Mouse (Mus musculus): ENCODE measurements around the gene Ldah. TPM values are rescaled to one million over a fixed set of nuclear protein-coding genes. Genes with fewer than 3 reads are reported as not detected.
"Not testable (repeated sequence)": the region's sequence is repeated elsewhere in the genome, so short reads cannot be mapped to it uniquely, and the experiment has no call there.

Gene Ldah
- polyA plus RNA-seq (2015; fragmentation: Nextera tagmentation; extraction: Ambion mirVana), result 63.2 and 88.9 TPM in 2 replicates

DNA sequence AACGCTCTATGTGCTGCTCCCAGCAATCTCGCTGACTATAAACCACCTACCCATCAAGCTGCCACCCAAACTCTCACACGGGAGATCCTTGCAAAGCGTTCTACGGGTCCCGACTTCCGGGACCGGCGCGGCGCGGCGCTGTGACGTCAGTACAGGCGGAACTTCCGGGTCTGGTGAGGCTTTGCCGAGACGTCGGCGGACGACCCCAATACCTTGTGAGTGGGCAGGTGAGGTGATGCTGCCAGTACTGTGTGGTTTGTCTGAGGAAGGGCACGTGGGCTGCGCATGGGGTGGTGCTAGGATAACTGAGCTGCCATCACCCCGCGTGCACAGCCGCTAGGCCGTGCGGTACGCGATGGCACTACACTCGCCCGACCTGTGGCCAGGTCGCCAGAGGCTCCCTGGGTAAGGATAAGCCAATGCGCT lies at the start of gene Ldah:
Gene Ldah (plus strand): TSS at position 130 of the 426 bp plus-strand sequence.
- H3K27ac ChIP-seq, result peak within 1 kb of the TSS; percentile 64; the same call in 1 of the 2 replicates
- H3K4me1 ChIP-seq (replicated peaks), result peaks cover 9% of the 10 kb centered on the region
- under 1% methylated on average over 34 of the region's 34 CpGs for WGBS
- peaks cover 3% of the 10 kb centered on the region; the same call in 1 of the 2 replicates for H3K36me3 ChIP-seq
- no peaks in the 10 kb centered on the region for H3K9me3 ChIP-seq
- H3K4me3 ChIP-seq (replicated peaks), result peak within 1 kb of the TSS; percentile 79
- peak; percentile 100 for ATAC-seq
- peak within 1 kb of the TSS; percentile 68 for H3K4me2 ChIP-seq (replicated peaks)
- 0 out of 2 replicates have a peak, but pooled peaks cover 6% of the 10 kb centered on the region for H3K27me3 ChIP-seq
- H3K9ac ChIP-seq (replicated peaks), result peak within 1 kb of the TSS; percentile 82

DNA sequence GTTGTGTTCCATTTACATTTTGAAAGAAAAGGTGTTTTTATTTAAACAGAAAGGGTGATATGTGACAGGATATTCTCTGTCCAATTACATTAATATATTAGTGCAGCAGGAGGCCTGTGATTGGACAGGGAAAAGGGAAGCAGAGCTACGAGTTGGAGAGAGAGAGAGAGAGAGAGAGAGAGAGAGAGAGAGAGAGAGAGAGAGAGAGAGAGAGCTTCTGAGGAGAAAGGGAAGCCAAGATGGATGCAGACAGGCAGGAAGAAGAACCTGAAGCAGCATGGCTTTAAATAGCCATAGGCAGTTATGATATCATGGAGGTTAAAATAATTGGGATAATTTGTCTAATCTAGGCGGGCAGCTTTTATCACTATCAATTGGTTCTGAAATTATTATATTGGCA lies 40.2 kb upstream of the Ldah start:
- no peaks in the 10 kb centered on the region for H3K9me3 ChIP-seq
- no peak overlapping the region for H3K9ac ChIP-seq (replicated peaks)
- 60% methylated on average over 2 of the region's 2 CpGs for WGBS
- no peak for ATAC-seq
- H3K4me1 ChIP-seq (replicated peaks), result no peaks in the 10 kb centered on the region
- H3K27ac ChIP-seq, result no peak overlapping the region
- no peak overlapping the region for H3K4me3 ChIP-seq (replicated peaks)
- H3K4me2 ChIP-seq (replicated peaks), result no peak overlapping the region
- H3K27me3 ChIP-seq, result no peaks in the 10 kb centered on the region
- no peaks in the 10 kb centered on the region for H3K36me3 ChIP-seq

DNA sequence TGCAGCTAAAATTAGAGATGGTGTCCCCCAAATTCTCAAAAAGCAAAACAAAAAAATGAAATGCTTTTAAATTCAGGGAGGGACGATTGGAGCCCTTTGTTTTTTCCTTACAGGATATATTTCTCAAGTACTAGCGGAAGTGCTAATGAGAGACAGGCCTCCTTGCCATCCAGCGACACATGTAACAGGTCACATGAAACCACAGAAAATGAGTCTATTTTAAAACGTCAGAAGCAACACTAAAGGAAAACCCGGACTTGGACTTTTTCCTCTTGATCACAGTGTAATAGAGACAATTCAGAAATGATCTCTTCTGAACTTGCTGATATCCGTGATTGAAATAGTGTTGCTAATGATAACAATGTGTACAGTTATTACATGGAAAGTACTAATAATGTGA lies 27.0 kb upstream of the Ldah start:
- WGBS, result 71% methylated on average over 6 of the region's 6 CpGs
- Histone ChIP-seq H3K27ac (no peak overlapping the region), H3K36me3 (no peaks in the 10 kb centered on the region), H3K4me2 (replicated peaks) (no peak overlapping the region), H3K9me3 (no peaks in the 10 kb centered on the region), H3K9ac (replicated peaks) (no peak overlapping the region), H3K4me1 (replicated peaks) (no peaks in the 10 kb centered on the region), H3K4me3 (replicated peaks) (no peak overlapping the region), H3K27me3 (no peaks in the 10 kb centered on the region)
- no peak for ATAC-seq

DNA sequence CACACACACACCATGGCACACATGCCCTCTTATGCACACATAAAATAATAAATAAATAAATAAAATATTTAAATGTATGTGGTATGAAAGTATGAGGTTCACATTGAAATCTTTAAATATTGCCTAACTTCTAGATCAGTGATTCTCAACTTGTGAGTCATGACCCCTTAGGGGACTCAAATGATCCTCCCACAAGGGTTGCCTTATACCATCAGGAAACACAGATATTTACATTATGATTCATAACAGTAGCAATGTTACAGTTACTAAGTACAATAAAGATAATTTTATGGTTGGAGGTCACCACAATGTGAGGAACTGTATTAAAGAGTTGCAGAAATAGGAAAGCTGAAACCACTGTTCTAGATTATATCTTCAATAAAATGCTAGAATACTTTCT lies 26.2 kb upstream of the Ldah start:
- Histone ChIP-seq H3K4me1 (replicated peaks) (no peaks in the 10 kb centered on the region), H3K36me3 (no peaks in the 10 kb centered on the region), H3K27me3 (no peaks in the 10 kb centered on the region), H3K9ac (replicated peaks) (no peak overlapping the region), H3K4me2 (replicated peaks) (no peak overlapping the region), H3K4me3 (replicated peaks) (no peak overlapping the region), H3K9me3 (no peaks in the 10 kb centered on the region), H3K27ac (no peak overlapping the region)
- no peak for ATAC-seq

DNA sequence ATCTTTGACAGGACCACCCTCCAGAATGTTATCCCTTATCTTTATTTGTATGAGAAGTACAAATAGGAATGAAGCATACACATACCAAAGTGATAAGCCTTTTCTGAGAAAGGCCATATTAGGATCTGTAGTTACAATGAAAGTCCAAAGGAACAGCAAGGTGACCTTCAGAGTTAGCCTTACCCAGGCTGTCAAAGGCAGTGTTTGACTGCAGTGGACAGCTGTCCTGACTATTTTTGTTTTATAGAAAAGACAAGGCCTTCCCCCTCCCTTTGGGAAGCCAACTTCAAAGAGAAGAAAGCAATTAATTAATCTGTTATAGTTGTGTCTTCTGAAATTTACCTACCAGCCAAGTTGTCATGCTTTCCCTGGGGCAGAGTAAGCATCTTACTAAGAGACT lies 23.4 kb upstream of the Ldah start:
- Histone ChIP-seq H3K4me2 (replicated peaks) (no peak overlapping the region), H3K27me3 (no peaks in the 10 kb centered on the region), H3K4me1 (replicated peaks) (no peaks in the 10 kb centered on the region), H3K36me3 (no peaks in the 10 kb centered on the region), H3K4me3 (replicated peaks) (no peak overlapping the region), H3K27ac (no peak overlapping the region), H3K9ac (replicated peaks) (no peak overlapping the region), H3K9me3 (no peaks in the 10 kb centered on the region)
- no peak for ATAC-seq

DNA sequence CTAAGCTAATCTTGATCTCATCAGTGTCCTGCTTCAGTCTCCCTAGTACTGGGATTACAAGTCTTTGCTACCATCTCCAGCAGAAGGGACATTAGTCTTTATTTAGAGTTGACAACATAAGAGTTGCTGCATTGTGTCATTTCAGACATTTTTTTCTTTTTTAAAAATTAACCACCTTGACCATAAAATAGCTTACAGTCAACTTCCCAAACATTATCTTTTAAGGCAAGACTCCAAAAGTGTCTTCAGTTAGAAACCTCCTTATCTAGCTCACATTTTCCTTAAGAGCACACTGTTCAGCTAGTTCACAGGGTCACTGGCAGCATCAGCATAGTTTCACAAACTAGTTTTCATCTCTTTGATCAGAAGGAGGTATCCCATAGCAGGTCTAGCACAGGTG lies 19.7 kb upstream of the Ldah start:
- no peaks in the 10 kb centered on the region for H3K36me3 ChIP-seq
- no peak overlapping the region for H3K4me2 ChIP-seq (replicated peaks)
- no peaks in the 10 kb centered on the region for H3K4me1 ChIP-seq (replicated peaks)
- H3K4me3 ChIP-seq (replicated peaks), result no peak overlapping the region
- H3K27ac ChIP-seq, result no peak overlapping the region
- H3K27me3 ChIP-seq, result no peaks in the 10 kb centered on the region
- H3K9me3 ChIP-seq, result no peaks in the 10 kb centered on the region
- no peak overlapping the region for H3K9ac ChIP-seq (replicated peaks)
- ATAC-seq, result no peak

DNA sequence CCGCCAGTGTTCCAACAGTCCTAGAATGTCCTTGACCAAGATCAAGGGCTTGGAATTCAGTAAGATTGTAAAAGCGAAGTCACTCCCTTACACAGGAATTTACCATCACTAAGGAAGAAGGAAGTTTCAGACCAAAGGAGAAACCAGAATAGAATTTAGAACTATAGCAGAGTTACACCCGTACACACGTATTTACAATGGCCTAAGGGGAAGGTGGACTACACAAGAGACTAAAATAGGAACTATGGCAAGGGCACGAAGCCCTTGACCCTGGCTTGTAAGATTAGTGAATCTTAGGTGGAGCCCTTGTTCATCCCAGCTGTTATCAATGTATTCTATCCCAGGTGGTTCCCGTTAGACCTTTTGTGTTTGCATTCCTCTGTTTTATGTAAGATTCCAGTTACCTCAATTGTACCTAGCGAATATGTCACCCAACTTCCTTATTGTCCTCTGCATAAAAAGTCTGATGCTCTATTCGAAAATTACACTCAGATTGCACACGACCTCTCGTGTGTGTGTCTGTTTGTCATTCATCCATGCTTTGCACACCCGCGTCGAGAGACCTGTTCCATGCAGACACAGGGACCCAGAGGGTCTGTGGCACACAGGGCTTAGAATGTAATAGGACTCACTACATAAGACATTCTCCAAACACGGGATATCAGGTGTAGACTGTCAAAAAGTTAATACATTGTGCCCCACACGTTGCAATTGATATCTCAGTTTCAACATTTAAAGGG lies 18.9 kb upstream of the Ldah start:
- not testable (repeated sequence) for H3K36me3 ChIP-seq; H3K4me2 ChIP-seq (replicated peaks); ATAC-seq; H3K27ac ChIP-seq; H3K27me3 ChIP-seq; H3K4me3 ChIP-seq (replicated peaks); H3K4me1 ChIP-seq (replicated peaks); H3K9me3 ChIP-seq; H3K9ac ChIP-seq (replicated peaks)
- 87% methylated on average over 15 of the region's 15 CpGs for WGBS

DNA sequence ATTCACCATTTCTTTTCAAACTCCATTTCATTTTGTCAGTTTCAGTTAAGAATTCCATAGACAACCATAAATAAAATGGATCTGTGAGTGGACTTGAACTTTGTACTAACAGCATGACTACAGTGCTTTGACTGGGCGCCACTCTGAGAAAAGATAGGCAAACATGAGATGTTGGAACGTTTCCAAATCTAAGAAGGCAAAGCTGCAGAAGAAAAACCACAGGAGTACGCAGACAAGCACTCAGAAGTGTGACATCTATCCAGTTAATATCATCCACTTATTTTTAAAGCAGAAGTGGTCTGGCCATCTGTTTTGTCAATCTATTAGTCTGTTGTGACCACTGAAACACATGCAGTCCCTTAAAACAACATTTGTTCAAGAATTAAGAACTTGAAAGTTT lies 18.2 kb upstream of the Ldah start:
- Histone ChIP-seq H3K9ac (replicated peaks) (no peak overlapping the region), H3K4me3 (replicated peaks) (no peak overlapping the region), H3K27ac (no peak overlapping the region), H3K4me1 (replicated peaks) (no peaks in the 10 kb centered on the region), H3K4me2 (replicated peaks) (no peak overlapping the region), H3K36me3 (no peaks in the 10 kb centered on the region), H3K27me3 (no peaks in the 10 kb centered on the region), H3K9me3 (no peaks in the 10 kb centered on the region)
- no peak for ATAC-seq
- 77% methylated on average over 3 of the region's 3 CpGs for WGBS

DNA sequence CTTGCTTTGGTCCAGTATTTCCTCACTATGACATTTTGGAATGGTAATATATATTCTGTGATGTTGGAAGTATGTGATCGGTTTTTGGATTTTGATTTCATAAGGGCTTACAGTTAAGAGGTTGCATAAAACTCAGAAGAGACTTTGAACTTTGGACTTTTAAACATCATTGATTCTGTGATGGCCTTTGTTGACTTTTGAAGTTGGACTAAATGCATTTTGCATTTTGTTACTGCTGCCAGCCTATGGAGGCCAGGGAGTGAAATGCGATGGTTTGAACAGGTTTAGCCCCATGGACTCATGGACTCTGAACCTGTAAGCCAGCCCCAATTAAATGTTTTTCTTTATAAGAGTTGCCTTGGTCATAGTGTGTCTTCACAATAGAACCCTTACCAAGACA lies 2.2 kb upstream of the Ldah start:
- no peak overlapping the region for H3K27ac ChIP-seq
- H3K9me3 ChIP-seq, result no peaks in the 10 kb centered on the region
- H3K36me3 ChIP-seq, result no peaks in the 10 kb centered on the region; the same call in 1 of the 2 replicates
- WGBS, result 88% methylated on average over 2 of the region's 2 CpGs
- H3K4me3 ChIP-seq (replicated peaks), result no peak overlapping the region
- H3K4me1 ChIP-seq (replicated peaks), result peaks cover 9% of the 10 kb centered on the region
- no peak overlapping the region for H3K9ac ChIP-seq (replicated peaks)
- H3K27me3 ChIP-seq, result 0 out of 2 replicates have a peak, but pooled peaks cover 6% of the 10 kb centered on the region
- ATAC-seq, result no peak
- H3K4me2 ChIP-seq (replicated peaks), result no peak overlapping the region

DNA sequence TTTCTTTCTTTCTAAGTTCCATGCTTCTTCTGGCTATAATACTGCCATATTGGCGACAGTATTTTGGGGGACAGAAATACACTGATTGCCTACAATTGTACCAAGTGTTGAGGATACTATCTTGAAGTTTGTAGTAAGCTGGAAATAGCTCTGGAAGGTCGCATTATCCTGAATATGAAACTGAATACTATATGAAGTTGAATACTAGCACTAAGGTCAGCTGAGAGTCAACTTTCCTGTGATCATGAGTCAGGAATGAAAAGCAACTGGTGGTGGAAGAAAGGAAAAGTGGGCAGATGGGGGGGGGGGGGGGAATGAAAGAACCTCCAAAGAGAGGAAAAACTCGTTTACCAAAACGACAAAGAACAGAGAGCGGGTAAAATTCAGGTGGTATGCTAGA lies 329 bp upstream of the Ldah start:
- Histone ChIP-seq H3K4me1 (replicated peaks) (peaks cover 9% of the 10 kb centered on the region), H3K9me3 (no peaks in the 10 kb centered on the region), H3K27ac (0 out of 2 replicates have a peak overlapping the region, but pooled peaks have one; percentile 64), H3K9ac (replicated peaks) (peak overlapping the region; percentile 82), H3K27me3 (0 out of 2 replicates have a peak, but pooled peaks cover 6% of the 10 kb centered on the region), H3K36me3 (no peaks in the 10 kb centered on the region; the same call in 1 of the 2 replicates), H3K4me2 (replicated peaks) (peak overlapping the region; percentile 68), H3K4me3 (replicated peaks) (peak overlapping the region; percentile 79)
- WGBS, result 18% methylated on average over 5 of the region's 5 CpGs
- ATAC-seq, result no peak; the same call in 1 of the 2 replicates

DNA sequence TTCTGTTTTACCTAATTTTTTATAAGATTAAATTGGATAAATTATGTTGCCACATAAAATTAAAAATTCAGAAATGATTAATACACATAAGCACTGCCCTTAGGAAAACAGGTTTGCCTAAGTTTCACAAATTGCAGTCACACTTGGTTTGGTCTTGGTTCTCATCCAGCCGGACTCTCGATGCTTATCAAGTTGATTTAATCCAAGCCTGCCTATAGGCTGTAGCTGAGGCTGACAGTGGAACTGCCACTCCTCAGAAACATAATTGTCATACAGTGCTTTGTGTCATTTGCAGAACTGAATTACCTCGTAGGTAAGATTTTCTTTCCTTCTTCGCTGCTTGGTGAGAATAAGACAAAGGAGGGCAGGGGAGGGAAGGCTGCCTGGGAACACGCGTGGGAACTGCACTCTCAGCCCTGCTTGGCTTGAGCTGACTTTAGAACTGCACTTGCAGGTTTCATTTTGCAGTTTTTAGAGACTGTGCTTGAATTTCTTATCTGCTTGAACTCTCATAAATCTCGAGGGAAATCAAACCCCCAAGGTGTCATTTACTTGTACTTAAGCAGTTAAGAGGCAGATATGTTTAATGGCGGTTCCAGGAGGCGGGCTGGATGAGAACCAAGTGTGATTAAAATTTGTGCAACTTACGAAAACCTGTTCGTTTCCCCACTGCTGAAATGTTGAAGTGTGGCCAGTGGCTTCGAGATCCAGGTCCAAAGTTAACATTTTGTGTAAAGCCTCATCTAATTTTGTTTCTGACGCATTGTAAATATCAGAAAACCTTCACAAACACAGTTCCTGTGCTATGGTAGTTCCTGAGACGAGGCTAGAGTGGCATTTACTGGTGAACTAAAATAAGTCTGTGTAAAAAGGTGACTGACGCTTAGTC lies 8.7 kb downstream of the Ldah start:
- no peaks in the 10 kb centered on the region for H3K9me3 ChIP-seq
- no peak overlapping the region for H3K9ac ChIP-seq (replicated peaks)
- H3K4me2 ChIP-seq (replicated peaks), result no peak overlapping the region
- no peaks in the 10 kb centered on the region for H3K27me3 ChIP-seq
- no peaks in the 10 kb centered on the region for H3K4me1 ChIP-seq (replicated peaks)
- no peak overlapping the region for H3K27ac ChIP-seq
- ATAC-seq, result no peak
- no peak overlapping the region for H3K4me3 ChIP-seq (replicated peaks)
- WGBS, result 88% methylated on average over 15 of the region's 15 CpGs
- 0 out of 2 replicates have a peak, but pooled peaks cover 3% of the 10 kb centered on the region for H3K36me3 ChIP-seq

DNA sequence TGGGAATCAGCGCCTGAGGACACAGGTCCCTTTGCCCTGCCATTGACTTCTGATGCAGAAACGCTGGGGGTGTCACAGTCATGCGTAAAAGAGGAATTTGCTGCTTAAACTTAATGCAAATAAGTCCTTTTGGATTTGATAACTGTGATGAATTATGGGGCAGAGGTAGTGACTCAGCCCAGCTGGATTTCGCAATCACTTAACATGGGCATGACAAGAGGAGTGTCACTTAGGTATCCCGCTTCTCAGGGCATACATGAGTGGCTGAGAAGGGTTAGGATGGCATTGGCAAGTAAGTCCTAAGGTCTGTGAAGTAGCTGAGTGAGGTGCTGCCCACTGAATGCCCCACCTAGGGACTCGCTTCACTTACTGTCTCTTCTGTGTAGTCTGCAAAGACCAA lies 15.1 kb downstream of the Ldah start:
- H3K36me3 ChIP-seq, result peaks cover 22% of the 10 kb centered on the region
- H3K27me3 ChIP-seq, result no peaks in the 10 kb centered on the region
- no peak overlapping the region for H3K4me3 ChIP-seq (replicated peaks)
- no peak for ATAC-seq
- H3K9ac ChIP-seq (replicated peaks), result no peak overlapping the region
- no peak overlapping the region for H3K4me2 ChIP-seq (replicated peaks)
- WGBS, result 98% methylated on average over 6 of the region's 6 CpGs
- no peaks in the 10 kb centered on the region for H3K9me3 ChIP-seq
- no peak overlapping the region for H3K27ac ChIP-seq
- no peaks in the 10 kb centered on the region for H3K4me1 ChIP-seq (replicated peaks)

Data from midbrain, embryonic 13.5 days (tissue).